Mouse (Mus musculus) C2C12 (cell line): ENCODE results near the gene Insrr. TPM values are rescaled to one million over a fixed set of nuclear protein-coding genes. Genes with fewer than 3 reads are reported as not detected.

Experiments used
- H3K27me3 ChIP-seq: one replicate; pipeline ENCODE4 v1.6.1; 2011; ENCODE audit not compliant: control insufficient read depth, insufficient read depth, insufficient read length
- H3K36me3 ChIP-seq: one replicate; pipeline ENCODE4 v1.6.1; 2011; ENCODE audit not compliant: control insufficient read depth, insufficient read depth
- H3K4me3 ChIP-seq: one replicate; pipeline ENCODE4 v1.5.1; 2011; ENCODE audit warnings: mild to moderate bottlenecking, control low read depth; ENCODE audit not compliant: poor library complexity, insufficient read depth, severe bottlenecking
- H3K79me2 ChIP-seq: one replicate; pipeline ENCODE4 v1.6.1; 2011; ENCODE audit not compliant: control insufficient read depth, insufficient read depth
- H3K79me3 ChIP-seq: one replicate; pipeline ENCODE4 v1.6.1; 2011; ENCODE audit warnings: low read depth, control low read depth
- H3ac ChIP-seq: one replicate; pipeline ENCODE3; 2011; ENCODE audit warnings: low read depth; ENCODE audit not compliant: control insufficient read depth, insufficient read length
- CEBPB ChIP-seq: IDR thresholded peaks from one replicate; pipeline ENCODE4 v1.6.1; 2011; ENCODE audit warnings: low read depth, mild to moderate bottlenecking, control low read depth, moderate library complexity
- CTCF ChIP-seq: IDR thresholded peaks from one replicate; pipeline ENCODE4 v1.5.1; 2011; ENCODE audit not compliant: control insufficient read depth, insufficient read depth, insufficient read length
- FOSL1 ChIP-seq: IDR thresholded peaks from one replicate; pipeline ENCODE4 v1.8.0; 2011; ENCODE audit warnings: mild to moderate bottlenecking, low read length; ENCODE audit not compliant: poor library complexity, insufficient read depth, severe bottlenecking
- MAX ChIP-seq: IDR thresholded peaks from one replicate; pipeline ENCODE4 v1.6.1; 2011; ENCODE audit warnings: mild to moderate bottlenecking, control low read depth
- MYOD1 ChIP-seq: IDR thresholded peaks from one replicate; pipeline ENCODE4 v1.6.1; 2011; ENCODE audit warnings: low read depth; ENCODE audit not compliant: control insufficient read depth, insufficient read length
- MYOG ChIP-seq: IDR thresholded peaks from one replicate; pipeline ENCODE4 v1.6.1; 2011; ENCODE audit not compliant: control insufficient read depth, insufficient read length; ENCODE audit errors: extremely low read depth
- USF1 ChIP-seq: IDR thresholded peaks from one replicate; pipeline ENCODE4 v1.6.1; 2011; ENCODE audit warnings: low read depth, mild to moderate bottlenecking, control low read depth, moderate library complexity
- polyA plus RNA-seq: library from polyadenylated mRNA; unstranded; fragments of >200 nt; fragmentation: generic; extraction: Trizol; gene quantifications from one replicate; pipeline ENCODE4 v1.2.1, GENCODE M21; 2012; ENCODE audit warnings: missing spikeins

The Insrr gene
- polyA plus RNA-seq, 1 experiment, result not detected

GRCm38 (mm10) chr3:87832109-87832859 is 35.5 kb downstream of the Insrr start:
- Histone ChIP-seq H3K79me3 (no peaks in the 10 kb centered on the region), H3K79me2 (no peaks in the 10 kb centered on the region), H3ac (no peak overlapping the region), H3K27me3 (no peaks in the 10 kb centered on the region), H3K36me3 (no peaks in the 10 kb centered on the region), H3K4me3 (no peak overlapping the region)
- no peak for TF ChIP-seq MYOD1
- no peak for TF ChIP-seq CEBPB
- TF ChIP-seq USF1, result no peak
- TF ChIP-seq FOSL1, result no peak
- no peak for TF ChIP-seq MYOG
- no peak for TF ChIP-seq CTCF
- no peak for TF ChIP-seq MAX

- Histone ChIP-seq H3K4me3 (no peak overlapping the region), H3K27me3 (no peaks in the 10 kb centered on the region), H3ac (no peak overlapping the region), H3K36me3 (no peaks in the 10 kb centered on the region), H3K79me2 (no peaks in the 10 kb centered on the region), H3K79me3 (no peaks in the 10 kb centered on the region)
- TF ChIP-seq MAX (no peak), FOSL1 (no peak), MYOD1 (no peak), MYOG (no peak), CTCF (no peak), USF1 (no peak), CEBPB (no peak)
These were observed 36.7 kb downstream of the Insrr start for GRCm38 (mm10) chr3:87833482-87833881.

GRCm38 (mm10) chr3:87838622-87839021 is 41.9 kb downstream of the Insrr start:
- Histone ChIP-seq H3K27me3 (peaks cover 5% of the 10 kb centered on the region), H3ac (no peak overlapping the region)

GRCm38 (mm10) chr3:87840858-87841257 is 44.1 kb downstream of the Insrr start:
- Histone ChIP-seq H3K79me2 (no peaks in the 10 kb centered on the region), H3K79me3 (no peaks in the 10 kb centered on the region), H3ac (no peak overlapping the region), H3K36me3 (no peaks in the 10 kb centered on the region), H3K27me3 (peaks cover 5% of the 10 kb centered on the region), H3K4me3 (no peak overlapping the region)
- TF ChIP-seq FOSL1 (no peak), MAX (no peak), CEBPB (no peak), USF1 (no peak), MYOD1 (no peak), CTCF (no peak), MYOG (no peak)

More at GRCm38 (mm10) chr3:87838622-87839021, 41.9 kb downstream of the Insrr start:
- Histone ChIP-seq H3K4me3 (no peak overlapping the region), H3K79me2 (no peaks in the 10 kb centered on the region), H3K36me3 (no peaks in the 10 kb centered on the region), H3K79me3 (no peaks in the 10 kb centered on the region)
- TF ChIP-seq USF1 (no peak), CTCF (peak; percentile 51), FOSL1 (no peak), MYOD1 (no peak), MAX (no peak)

- H3K79me2 ChIP-seq, result no peaks in the 10 kb centered on the region
- no peak for TF ChIP-seq USF1
- no peak for TF ChIP-seq CEBPB
- TF ChIP-seq CTCF, result no peak
- no peak for TF ChIP-seq MAX
- no peak for TF ChIP-seq MYOG
- no peak overlapping the region for H3K4me3 ChIP-seq
These were observed 48.2 kb downstream of the Insrr start for GRCm38 (mm10) chr3:87844981-87845380.

GRCm38 (mm10) chr3:87846186-87846585 is 49.4 kb downstream of the Insrr start:
- Histone ChIP-seq H3K79me2 (no peaks in the 10 kb centered on the region), H3K79me3 (no peaks in the 10 kb centered on the region), H3ac (no peak overlapping the region), H3K27me3 (peaks cover 11% of the 10 kb centered on the region), H3K4me3 (no peak overlapping the region), H3K36me3 (no peaks in the 10 kb centered on the region)
- TF ChIP-seq USF1 (no peak), MYOG (no peak), CEBPB (no peak), FOSL1 (no peak), MYOD1 (no peak), CTCF (no peak), MAX (no peak)

More at GRCm38 (mm10) chr3:87844981-87845380, 48.2 kb downstream of the Insrr start:
- Histone ChIP-seq H3ac (no peak overlapping the region), H3K27me3 (peaks cover 13% of the 10 kb centered on the region), H3K36me3 (no peaks in the 10 kb centered on the region), H3K79me3 (no peaks in the 10 kb centered on the region)
